Mouse (Mus musculus) embryonic facial prominence, embryonic 13.5 days (tissue): ENCODE results near the gene Creb3l1. TPM values are rescaled to one million over a fixed set of nuclear protein-coding genes. Genes with fewer than 3 reads are reported as not detected.

Experiments used
- ATAC-seq: fragments of 200-750 bp; cut with Nextera tagmentation; 2 replicates; pipeline ENCODE4 v1.8.0; 2017; ENCODE audit warnings: low read depth; ENCODE audit not compliant: insufficient number of reproducible peaks, insufficient read depth, low FRiP score, low TSS enrichment
- H3K27ac ChIP-seq: fragments of 300-500 bp; sonication (generic); 2 replicates; pipeline ENCODE4 v1.5.1; 2015; ENCODE audit warnings: moderate library complexity, mild to moderate bottlenecking, inconsistent platforms
- H3K27me3 ChIP-seq: fragments of 300-500 bp; sonication (generic); 2 replicates; pipeline ENCODE4 v1.6.1; 2015; ENCODE audit warnings: mild to moderate bottlenecking, inconsistent platforms
- H3K36me3 ChIP-seq: fragments of 300-500 bp; sonication (generic); 2 replicates; pipeline ENCODE4 v1.6.1; 2015; ENCODE audit warnings: mild to moderate bottlenecking, inconsistent platforms
- H3K4me1 ChIP-seq: fragments of 300-500 bp; sonication (generic); 2 replicates; pipeline ENCODE4 v1.6.1; 2015; ENCODE audit warnings: inconsistent platforms
- H3K4me2 ChIP-seq: fragments of 300-500 bp; sonication (generic); 2 replicates; pipeline ENCODE4 v1.6.1; 2015; ENCODE audit warnings: moderate library complexity, mild to moderate bottlenecking, inconsistent platforms
- H3K4me3 ChIP-seq: fragments of 300-500 bp; sonication (generic); 2 replicates; pipeline ENCODE4 v1.5.1; 2015; ENCODE audit warnings: mild to moderate bottlenecking, inconsistent platforms
- H3K9ac ChIP-seq: fragments of 300-500 bp; sonication (generic); 2 replicates; pipeline ENCODE4 v1.6.1; 2015; ENCODE audit warnings: mild to moderate bottlenecking, inconsistent platforms
- H3K9me3 ChIP-seq: fragments of 300-500 bp; sonication (generic); 2 replicates; pipeline ENCODE4 v1.6.1; 2016; ENCODE audit warnings: inconsistent platforms
- WGBS: fragments of 180-500 bp; shearing (Covaris S2); methylation state at CpG from one replicate; pipeline ENCODE4 v1.1.7; 2015; ENCODE audit warnings: mixed read lengths; 5-methylcytosine and 5-hydroxymethylcytosine counted together
- polyA plus RNA-seq: library from polyadenylated mRNA; unstranded; fragments of >200 nt; fragmentation: Nextera tagmentation; extraction: Ambion mirVana; gene quantifications from 2 replicates; pipeline ENCODE4 v1.2.1, GENCODE M21; 2015

Gene Creb3l1
- polyA plus RNA-seq, 1 experiment from 2014 or later = 13.4 TPM

DNA sequence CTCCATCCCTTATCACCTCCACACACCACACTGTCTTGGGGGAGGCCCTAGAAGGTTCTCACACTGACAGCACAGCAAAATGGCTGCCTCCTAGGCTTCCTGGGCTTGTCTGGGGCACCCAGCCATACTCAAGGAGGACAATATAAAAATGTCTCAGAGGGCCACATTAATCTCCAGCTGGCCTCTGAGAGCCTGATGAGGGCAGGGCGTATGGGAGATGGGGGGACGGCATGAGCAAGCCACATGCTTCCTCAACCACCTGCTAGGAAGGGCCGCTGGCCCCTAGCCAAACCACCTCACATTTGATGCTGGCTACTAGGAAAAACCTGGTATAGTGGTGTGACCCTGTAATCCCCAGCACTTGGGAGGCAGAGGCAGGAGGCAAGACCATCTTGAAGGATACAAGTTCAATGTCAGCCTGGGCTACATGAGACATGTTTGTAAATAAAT is 75.5 kb downstream of the Creb3l1 start:
- H3K27me3 ChIP-seq = no peaks in the 10 kb centered on the region
- peaks cover 56% of the 10 kb centered on the region for H3K4me1 ChIP-seq
- H3K9me3 ChIP-seq = no peaks in the 10 kb centered on the region
- H3K27ac ChIP-seq = no peak overlapping the region
- no peak overlapping the region for H3K4me3 ChIP-seq
- 76% methylated on average over 3 of the region's 3 CpGs for WGBS
- H3K36me3 ChIP-seq = no peaks in the 10 kb centered on the region
- no peak overlapping the region for H3K4me2 ChIP-seq
- ATAC-seq = no peak
- no peak overlapping the region for H3K9ac ChIP-seq

DNA sequence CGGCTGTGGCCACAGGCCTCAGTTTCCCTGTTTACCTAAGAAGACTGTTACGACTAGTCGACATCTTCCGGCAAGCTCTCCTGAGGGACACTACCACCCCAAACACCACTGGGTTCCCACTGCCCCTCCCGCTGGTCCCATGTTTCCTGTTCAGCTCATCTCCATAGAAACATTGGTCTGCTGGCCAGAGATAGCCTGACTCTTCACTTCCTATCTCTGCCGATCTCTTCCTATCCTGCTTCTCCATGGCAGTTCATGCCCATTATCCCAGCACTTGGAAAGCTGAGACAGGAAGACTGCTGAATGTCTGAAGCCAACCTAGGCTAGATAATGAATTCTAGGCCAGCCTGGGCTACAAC is 76.2 kb downstream of the Creb3l1 start:
- no peak for ATAC-seq
- Histone ChIP-seq H3K4me3 (no peak overlapping the region), H3K27me3 (no peaks in the 10 kb centered on the region), H3K27ac (peak overlapping the region; percentile 33; the same call in 1 of the 2 replicates), H3K9me3 (no peaks in the 10 kb centered on the region), H3K4me1 (peaks cover 54% of the 10 kb centered on the region), H3K4me2 (no peak overlapping the region), H3K36me3 (no peaks in the 10 kb centered on the region), H3K9ac (no peak overlapping the region)
- WGBS = 67% methylated on average over 6 of the region's 6 CpGs

DNA sequence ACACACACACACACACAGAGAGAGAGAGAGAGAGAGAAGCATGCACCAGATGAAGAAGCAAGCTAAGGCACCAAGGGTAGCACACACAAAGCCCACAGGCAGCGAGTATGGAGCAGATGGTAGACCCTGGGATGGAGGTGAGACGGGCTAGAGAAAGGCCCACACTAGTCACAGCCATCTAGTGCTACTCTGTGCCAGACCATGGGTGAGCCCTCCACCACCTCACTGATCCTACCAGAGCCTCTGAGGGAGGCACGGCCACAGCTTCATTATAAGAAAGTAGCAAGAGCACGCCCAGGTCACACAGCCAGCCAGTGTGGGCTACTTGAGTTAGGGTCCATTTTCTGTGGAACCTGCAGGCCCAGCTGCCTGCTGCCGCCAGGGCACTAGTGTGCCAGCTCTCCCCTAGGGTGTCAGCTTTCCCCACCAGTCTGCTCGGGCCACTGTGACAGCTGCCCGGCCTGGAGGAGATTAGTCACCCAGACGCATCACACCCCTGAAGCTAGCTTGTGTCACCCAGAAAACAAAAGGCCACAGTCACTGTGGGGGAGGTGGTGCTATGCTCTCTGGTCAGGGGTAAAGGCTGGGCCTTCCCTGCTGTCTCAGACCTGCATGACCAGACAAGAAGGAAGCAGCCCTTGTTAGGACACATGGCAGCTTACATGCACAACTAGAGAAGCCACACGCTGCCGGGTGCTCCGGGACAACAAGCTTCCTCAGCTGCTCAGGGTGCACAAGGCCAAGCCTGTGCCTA is 76.7 kb downstream of the Creb3l1 start:
- Histone ChIP-seq H3K4me2 (no peak overlapping the region), H3K27ac (peak overlapping the region; percentile 33), H3K36me3 (no peaks in the 10 kb centered on the region), H3K27me3 (no peaks in the 10 kb centered on the region), H3K9me3 (no peaks in the 10 kb centered on the region), H3K4me1 (peaks cover 54% of the 10 kb centered on the region), H3K9ac (no peak overlapping the region), H3K4me3 (no peak overlapping the region)
- ATAC-seq = no peak
- 46% methylated on average over 11 of the region's 11 CpGs for WGBS

DNA sequence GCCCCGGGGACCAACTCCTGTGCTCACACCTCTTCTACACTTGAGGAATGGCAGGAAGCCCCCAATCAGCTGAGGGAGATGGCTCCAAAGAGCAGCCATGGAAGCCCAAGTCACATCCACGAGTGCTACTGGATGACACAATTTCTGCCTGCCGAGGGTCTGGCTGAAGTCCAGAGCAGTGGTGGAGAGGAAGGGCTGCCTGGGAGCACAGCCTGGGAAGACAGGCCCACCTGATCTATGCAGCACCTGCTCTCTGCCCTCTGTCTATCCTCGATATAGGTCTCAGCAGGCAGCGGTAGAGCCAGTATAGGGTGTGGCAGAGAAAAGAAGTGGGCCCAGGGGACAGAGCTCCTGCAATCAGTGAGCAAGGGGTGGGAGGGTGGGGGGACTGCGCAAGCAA is 77.5 kb downstream of the Creb3l1 start:
- peaks cover 3% of the 10 kb centered on the region; the same call in 1 of the 2 replicates for H3K36me3 ChIP-seq
- no peak overlapping the region for H3K27ac ChIP-seq
- no peak overlapping the region for H3K4me3 ChIP-seq
- no peaks in the 10 kb centered on the region for H3K27me3 ChIP-seq
- H3K9me3 ChIP-seq = no peaks in the 10 kb centered on the region
- 69% methylated on average over 6 of the region's 6 CpGs for WGBS
- ATAC-seq = no peak
- H3K9ac ChIP-seq = 0 out of 2 replicates have a peak overlapping the region, but pooled peaks have one; percentile 46
- H3K4me1 ChIP-seq = peaks cover 54% of the 10 kb centered on the region
- no peak overlapping the region for H3K4me2 ChIP-seq

DNA sequence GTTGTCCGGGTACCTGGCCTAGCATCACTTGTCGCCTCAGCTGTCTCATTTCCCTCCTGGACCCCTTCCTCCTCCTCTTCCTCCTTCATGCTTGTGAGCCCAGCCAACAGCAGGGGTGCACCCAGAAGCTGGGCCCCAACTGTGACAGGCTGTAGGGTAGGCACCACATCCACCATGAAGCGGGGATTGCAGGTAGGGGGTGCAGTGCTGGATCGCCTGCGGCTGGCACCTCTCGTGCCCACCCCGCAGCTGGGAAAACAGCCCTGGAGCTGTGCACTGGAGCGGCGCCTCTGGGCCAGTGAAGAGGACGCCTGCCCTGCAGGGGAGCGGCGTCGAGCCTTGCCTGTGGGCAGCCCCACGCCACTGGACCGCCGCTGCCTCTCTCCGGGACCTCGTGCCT is 78.8 kb downstream of the Creb3l1 start, which contains the start of gene Gm9821:
Gene Gm9821 (plus strand): TSS at position 221 of the 400 bp plus-strand sequence.
- no peaks in the 10 kb centered on the region for H3K27me3 ChIP-seq
- H3K4me1 ChIP-seq = peaks cover 50% of the 10 kb centered on the region
- no peak within 1 kb of the TSS for H3K4me2 ChIP-seq
- WGBS = 81% methylated on average over 18 of the region's 18 CpGs
- peak within 1 kb of the TSS; percentile 22; the same call in 1 of the 2 replicates for H3K27ac ChIP-seq
- ATAC-seq = no peak
- no peak within 1 kb of the TSS for H3K4me3 ChIP-seq
- peak within 1 kb of the TSS; percentile 47; the same call in 1 of the 2 replicates for H3K9ac ChIP-seq
- no peaks in the 10 kb centered on the region for H3K9me3 ChIP-seq
- H3K36me3 ChIP-seq = peaks cover 8% of the 10 kb centered on the region

DNA sequence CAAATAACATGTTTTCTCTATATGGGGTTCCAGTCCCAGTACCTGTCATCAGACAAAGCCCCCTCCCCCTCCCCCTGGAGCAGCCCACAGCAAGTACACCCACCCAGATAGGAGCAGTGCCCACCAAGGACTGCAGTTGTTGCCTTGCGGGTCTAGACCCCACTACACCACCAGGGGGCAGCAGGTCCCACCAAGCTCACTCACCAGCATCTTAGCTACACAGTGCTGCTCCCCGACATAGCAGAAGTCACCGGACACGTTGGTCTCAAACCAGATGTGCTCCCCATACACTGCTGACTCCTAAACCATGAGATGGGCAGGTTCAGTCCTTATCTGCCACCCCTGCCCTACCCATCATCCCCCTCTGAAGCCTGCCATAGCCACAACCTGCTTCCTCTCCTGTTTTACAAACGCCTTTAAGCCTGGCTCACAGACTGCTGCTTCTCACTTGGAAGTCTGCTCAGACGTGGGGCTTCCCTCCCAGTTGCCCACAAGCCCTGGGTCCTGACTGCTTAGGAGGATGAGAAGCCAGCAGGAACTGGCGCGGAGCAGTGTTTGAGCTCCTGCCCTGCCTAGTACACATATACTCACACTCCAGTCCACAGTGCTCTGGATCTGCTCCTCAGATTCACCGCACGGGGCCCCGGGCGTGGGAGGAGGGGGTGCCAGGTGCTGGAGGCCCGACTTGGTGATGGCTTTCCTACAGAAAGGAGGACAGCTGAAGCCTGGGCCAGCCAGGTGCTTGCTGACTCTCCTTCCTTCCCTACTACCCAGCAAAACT is 79.9 kb downstream of the Creb3l1 start:
- no peaks in the 10 kb centered on the region for H3K27me3 ChIP-seq
- H3K9ac ChIP-seq = peak overlapping the region; percentile 47; the same call in 1 of the 2 replicates
- H3K4me3 ChIP-seq = no peak overlapping the region
- H3K36me3 ChIP-seq = peaks cover 19% of the 10 kb centered on the region
- H3K27ac ChIP-seq = peak overlapping the region; percentile 22; the same call in 1 of the 2 replicates
- peak; percentile 29; the same call in 1 of the 2 replicates for ATAC-seq
- H3K4me1 ChIP-seq = peaks cover 39% of the 10 kb centered on the region
- no peaks in the 10 kb centered on the region for H3K9me3 ChIP-seq
- WGBS = 47% methylated on average over 13 of the region's 13 CpGs
- H3K4me2 ChIP-seq = no peak overlapping the region

DNA sequence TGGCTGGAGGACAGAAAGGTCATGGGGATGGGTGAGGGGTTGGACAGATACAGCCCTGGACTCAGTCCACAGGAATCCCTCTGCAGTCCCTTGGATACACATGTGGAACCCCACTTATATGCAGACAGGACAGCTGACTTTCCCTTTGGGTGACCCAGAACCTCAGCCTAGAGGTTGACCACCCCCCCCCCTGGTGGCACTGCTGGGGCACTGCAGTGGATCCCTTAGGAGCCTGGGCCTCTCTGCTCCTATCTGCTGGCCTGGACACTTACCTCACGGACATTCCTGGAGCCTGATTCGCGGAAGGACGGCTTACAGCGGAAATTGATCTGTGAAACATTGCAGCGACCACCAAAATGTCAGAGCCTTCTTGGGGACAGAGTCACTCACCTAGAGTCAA is 81.9 kb downstream of the Creb3l1 start:
- no peak overlapping the region for H3K9ac ChIP-seq
- no peaks in the 10 kb centered on the region for H3K9me3 ChIP-seq
- WGBS = 76% methylated on average over 6 of the region's 6 CpGs
- ATAC-seq = no peak
- peaks cover 39% of the 10 kb centered on the region for H3K36me3 ChIP-seq
- H3K4me2 ChIP-seq = no peak overlapping the region
- H3K27me3 ChIP-seq = no peaks in the 10 kb centered on the region
- H3K27ac ChIP-seq = no peak overlapping the region
- H3K4me1 ChIP-seq = peaks cover 21% of the 10 kb centered on the region
- H3K4me3 ChIP-seq = no peak overlapping the region

DNA sequence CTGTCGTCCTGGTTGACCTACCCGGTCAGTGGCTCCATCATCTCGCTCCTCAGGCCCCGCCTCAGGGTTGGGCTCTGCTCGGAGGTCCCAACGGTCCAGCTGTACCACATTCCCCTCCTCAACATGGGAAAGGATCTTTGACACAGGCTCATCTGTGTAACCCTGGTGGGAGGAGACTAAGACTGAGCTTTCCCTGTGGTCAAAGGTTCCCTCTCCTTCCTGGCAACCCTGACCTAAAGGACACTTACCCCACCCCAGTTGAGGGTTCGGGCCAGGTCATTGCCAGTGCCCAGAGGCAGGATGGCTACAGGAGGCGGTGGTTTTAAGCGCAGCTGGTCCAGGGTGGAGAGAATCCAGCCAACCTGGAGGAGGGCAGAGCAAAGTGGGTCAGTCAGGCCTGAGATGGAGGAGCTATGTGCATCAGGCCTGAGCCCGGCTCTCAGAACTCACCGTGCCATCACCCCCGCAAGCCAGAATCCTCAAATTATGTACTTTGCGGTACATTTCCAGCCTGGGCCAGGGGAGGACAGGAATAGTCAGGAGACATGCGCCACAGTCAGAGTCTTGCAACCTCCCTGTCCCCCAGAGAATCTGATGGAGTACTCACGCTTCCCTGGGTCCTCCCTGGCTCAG is 84.9 kb downstream of the Creb3l1 start:
- peaks cover 6% of the 10 kb centered on the region for H3K4me1 ChIP-seq
- peaks cover 69% of the 10 kb centered on the region for H3K36me3 ChIP-seq
- no peak overlapping the region for H3K27ac ChIP-seq
- ATAC-seq = no peak
- no peak overlapping the region for H3K4me3 ChIP-seq
- no peak overlapping the region for H3K4me2 ChIP-seq
- no peaks in the 10 kb centered on the region for H3K9me3 ChIP-seq
- 81% methylated on average over 15 of the region's 15 CpGs for WGBS
- H3K27me3 ChIP-seq = no peaks in the 10 kb centered on the region
- H3K9ac ChIP-seq = no peak overlapping the region

DNA sequence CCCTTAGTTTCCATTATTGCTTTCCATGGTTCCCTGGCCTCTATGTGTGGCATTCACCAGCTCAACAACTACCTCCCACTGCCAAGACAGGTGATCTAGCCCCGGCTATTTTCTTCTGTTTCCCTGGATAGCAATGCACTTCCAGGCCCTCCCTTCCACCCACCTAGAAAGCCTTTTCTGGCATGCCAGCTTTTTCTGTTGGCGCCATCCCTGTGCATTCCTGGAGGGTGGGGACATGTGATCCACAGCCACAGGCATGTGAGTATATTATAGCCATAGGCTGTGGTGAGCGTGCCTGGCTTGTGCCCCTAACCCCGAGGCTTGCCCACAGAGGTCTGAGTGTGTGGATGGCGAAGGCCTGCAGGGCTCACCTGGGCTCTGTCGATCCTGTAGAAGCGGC is 88.1 kb downstream of the Creb3l1 start:
- Histone ChIP-seq H3K27me3 (no peaks in the 10 kb centered on the region), H3K36me3 (peaks cover 75% of the 10 kb centered on the region), H3K9ac (peak overlapping the region; percentile 32; the same call in 1 of the 2 replicates), H3K27ac (no peak overlapping the region), H3K9me3 (no peaks in the 10 kb centered on the region), H3K4me3 (no peak overlapping the region), H3K4me1 (peaks cover 25% of the 10 kb centered on the region), H3K4me2 (no peak overlapping the region)
- 82% methylated on average over 7 of the region's 7 CpGs for WGBS
- ATAC-seq = no peak

DNA sequence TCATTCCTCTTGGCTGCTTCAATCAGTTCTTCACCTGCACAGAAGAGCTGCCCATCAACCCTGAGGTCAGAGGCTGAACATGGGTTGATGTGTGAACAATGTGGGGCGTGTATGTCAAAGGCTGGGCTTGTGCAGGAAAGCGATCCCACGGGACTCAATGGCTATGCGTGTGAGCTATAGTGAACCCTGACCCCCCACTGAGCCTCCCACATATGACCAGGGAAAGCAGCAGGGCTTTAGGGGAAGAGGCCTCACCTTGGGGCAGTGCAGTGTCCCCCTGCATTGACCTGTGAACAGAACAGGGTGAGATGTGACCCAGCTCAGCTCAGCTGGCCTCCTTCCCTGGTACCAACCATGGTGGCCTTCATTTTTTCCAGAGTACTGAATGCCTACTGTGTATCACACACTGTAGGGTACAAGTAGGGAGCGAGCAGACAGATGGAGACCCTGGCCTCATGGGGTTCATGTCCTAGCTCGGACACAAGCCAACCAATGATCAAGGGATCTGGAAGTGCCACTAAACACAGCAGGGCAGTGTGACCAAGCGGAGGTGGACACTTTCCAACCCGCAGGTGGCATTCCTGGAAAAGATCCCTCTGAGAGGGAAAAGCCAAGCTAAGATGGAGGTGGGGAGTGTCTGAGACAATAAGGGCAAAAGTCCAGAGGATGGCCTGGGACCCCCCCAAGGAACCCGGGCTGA is 89.3 kb downstream of the Creb3l1 start:
- Histone ChIP-seq H3K36me3 (peaks cover 66% of the 10 kb centered on the region), H3K4me3 (no peak overlapping the region), H3K27ac (no peak overlapping the region), H3K4me1 (peaks cover 30% of the 10 kb centered on the region), H3K9me3 (no peaks in the 10 kb centered on the region), H3K9ac (no peak overlapping the region), H3K27me3 (no peaks in the 10 kb centered on the region), H3K4me2 (no peak overlapping the region)
- WGBS = 88% methylated on average over 9 of the region's 9 CpGs
- no peak for ATAC-seq

DNA sequence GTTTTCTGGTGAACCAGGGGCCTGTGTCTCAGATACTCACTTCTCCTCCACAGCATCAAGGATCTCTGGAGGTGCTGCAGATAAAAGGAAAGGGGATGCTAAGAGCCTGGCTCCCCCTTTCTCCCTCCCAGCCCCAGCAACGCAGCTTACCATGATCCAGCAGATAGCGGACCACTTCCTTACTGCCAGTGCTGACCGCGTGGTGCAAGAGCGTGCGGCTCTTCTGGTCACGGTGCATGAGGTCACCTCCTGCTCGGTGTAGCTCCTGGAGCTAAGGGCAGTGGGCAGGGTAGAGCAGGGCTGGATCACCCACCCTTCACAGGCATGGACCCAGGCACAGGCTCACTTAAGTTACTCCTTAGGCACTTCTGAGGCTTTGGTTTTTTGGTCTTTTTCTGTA is 90.3 kb downstream of the Creb3l1 start:
- H3K4me3 ChIP-seq = no peak overlapping the region
- WGBS = 51% methylated on average over 8 of the region's 8 CpGs
- peaks cover 38% of the 10 kb centered on the region for H3K4me1 ChIP-seq
- peaks cover 62% of the 10 kb centered on the region for H3K36me3 ChIP-seq
- H3K4me2 ChIP-seq = no peak overlapping the region
- ATAC-seq = no peak
- no peaks in the 10 kb centered on the region for H3K27me3 ChIP-seq
- no peaks in the 10 kb centered on the region for H3K9me3 ChIP-seq
- no peak overlapping the region for H3K9ac ChIP-seq
- H3K27ac ChIP-seq = no peak overlapping the region; the same call in 1 of the 2 replicates
